Mouse (Mus musculus): ENCODE measurements around the gene Samd10. TPM values are rescaled to one million over a fixed set of nuclear protein-coding genes. Genes with fewer than 3 reads are reported as not detected.

Gene Samd10
- polyA plus RNA-seq, 1 experiment from 2014 or later: 27.8 TPM

- no peak overlapping the region for H3K4me3 ChIP-seq (ENCODE audit: low read depth, low read length)
- peak overlapping the region; percentile 89 for H3K4me2 ChIP-seq
- H3K4me1 ChIP-seq (ENCODE audit: insufficient read depth): peaks cover 5% of the 10 kb centered on the region; the same call in 1 of the 2 replicates
- H3K36me3 ChIP-seq (ENCODE audit: insufficient read depth): 0 out of 2 replicates have a peak, but pooled peaks cover 7% of the 10 kb centered on the region
- TF ChIP-seq CTCF (IDR thresholded peaks at IDR 0.05; ENCODE audit: low read depth): 0 out of 2 replicates have a peak, but pooled peaks have one; percentile 16
- H3K9me3 ChIP-seq (ENCODE audit: low read depth, low read length): no peaks in the 10 kb centered on the region
- peaks cover 12% of the 10 kb centered on the region for H3K27me3 ChIP-seq (ENCODE audit: insufficient read depth, low read length)
- peak; percentile 31 for DNase-seq
- no peak overlapping the region for H3K27ac ChIP-seq (ENCODE audit: low read depth)
- no peak for ATAC-seq (ENCODE audit: insufficient read depth)
- 59% methylated on average over 7 of the region's 7 CpGs for WGBS
- no peak overlapping the region for H3K9ac ChIP-seq
Observed at GRCm38 (mm10) chr2:181597378-181598061, 1.5 kb downstream of the Samd10 start.

DNA sequence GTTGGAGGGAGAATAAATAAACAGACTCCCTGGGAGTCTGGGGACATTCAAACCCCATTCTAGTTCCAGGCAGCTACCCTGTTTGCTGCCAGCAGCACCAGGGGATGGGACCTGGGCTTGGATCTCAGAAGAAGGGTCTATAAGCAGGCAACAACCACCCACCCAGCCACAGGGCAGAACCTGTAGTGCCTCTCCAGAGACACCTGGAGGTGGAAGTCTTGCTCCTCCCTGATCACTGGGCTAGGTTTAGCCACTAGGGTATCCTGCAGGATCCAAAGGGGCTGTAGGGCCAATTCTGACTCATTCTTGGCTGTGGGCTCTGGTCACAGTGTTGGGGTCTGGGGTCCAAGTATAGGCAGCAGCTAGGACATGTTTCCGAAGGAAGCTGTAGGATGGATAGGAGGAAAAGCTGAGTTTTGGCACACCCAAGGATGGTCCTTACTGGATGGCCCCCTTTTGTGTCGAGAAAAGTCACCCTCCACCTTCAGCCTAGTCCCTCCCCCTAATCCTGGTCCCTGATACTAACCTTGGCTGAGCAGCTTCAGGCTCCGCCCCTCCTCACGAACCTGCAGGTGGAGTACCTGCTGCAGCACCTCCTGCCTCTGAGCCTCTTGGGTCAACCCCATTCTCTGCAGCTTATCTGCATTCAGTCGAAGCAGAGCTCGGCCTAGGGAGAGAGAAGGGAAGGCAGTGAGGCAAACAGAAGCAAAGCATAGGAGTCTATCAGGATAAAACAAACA, 2.6 kb downstream of the Samd10 start:
- WGBS: 32% methylated on average over 6 of the region's 6 CpGs
- H3K9ac ChIP-seq: no peak overlapping the region
- ATAC-seq (ENCODE audit: insufficient read depth): no peak
- no peak for DNase-seq
- no peaks in the 10 kb centered on the region for H3K4me1 ChIP-seq (ENCODE audit: insufficient read depth)
- 0 out of 2 replicates have a peak, but pooled peaks cover 7% of the 10 kb centered on the region for H3K36me3 ChIP-seq (ENCODE audit: insufficient read depth)
- no peak overlapping the region for H3K27ac ChIP-seq (ENCODE audit: low read depth)
- no peaks in the 10 kb centered on the region for H3K9me3 ChIP-seq (ENCODE audit: low read depth, low read length)
- peaks cover 12% of the 10 kb centered on the region for H3K27me3 ChIP-seq (ENCODE audit: insufficient read depth, low read length)
- no peak for TF ChIP-seq CTCF (IDR thresholded peaks at IDR 0.05; ENCODE audit: low read depth)
- no peak overlapping the region for H3K4me3 ChIP-seq (ENCODE audit: low read depth, low read length)
- no peak overlapping the region for H3K4me2 ChIP-seq

DNA sequence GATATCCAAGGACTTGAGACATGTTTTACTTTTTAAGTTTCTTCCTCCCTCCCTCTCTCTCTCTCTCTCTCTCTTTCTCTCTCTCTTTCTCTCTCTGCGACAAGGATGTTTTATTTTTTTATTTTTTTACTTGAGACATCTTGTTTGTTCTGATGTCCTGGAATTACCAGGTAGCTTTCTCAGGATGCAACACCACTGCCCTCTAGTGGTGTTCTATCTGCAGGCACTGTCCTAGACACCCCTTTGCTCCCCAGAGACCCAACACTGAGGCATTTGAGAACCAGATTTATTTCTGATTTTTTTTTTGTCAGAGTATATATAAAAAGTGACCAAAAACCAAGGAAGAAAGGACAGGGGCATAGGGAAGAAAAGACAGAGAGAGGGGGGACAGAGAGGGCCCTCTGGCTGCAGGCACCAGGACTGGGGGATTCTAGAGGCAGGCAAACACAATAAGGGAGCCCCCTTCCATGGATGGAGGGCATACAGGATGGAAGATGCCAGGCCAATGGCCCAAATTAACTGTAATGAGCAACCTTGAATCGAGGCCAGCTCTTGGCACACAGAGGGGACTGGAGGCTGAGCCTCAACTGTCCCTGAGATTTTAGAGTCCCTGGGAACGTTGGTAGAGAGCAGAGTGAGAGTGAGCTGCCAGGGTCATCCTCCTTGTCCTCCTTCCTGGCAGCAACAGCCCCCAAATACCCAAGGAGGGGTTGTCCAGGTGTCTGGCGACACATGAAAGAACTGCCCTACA, 3.9 kb downstream of the Samd10 start:
- H3K36me3 ChIP-seq (ENCODE audit: insufficient read depth): peaks cover 13% of the 10 kb centered on the region
- H3K4me1 ChIP-seq (ENCODE audit: insufficient read depth): no peaks in the 10 kb centered on the region
- H3K27me3 ChIP-seq (ENCODE audit: insufficient read depth, low read length): peaks cover 12% of the 10 kb centered on the region
- TF ChIP-seq CTCF (IDR thresholded peaks at IDR 0.05; ENCODE audit: low read depth): peak; percentile 66
- no peaks in the 10 kb centered on the region for H3K9me3 ChIP-seq (ENCODE audit: low read depth, low read length)
- ATAC-seq (ENCODE audit: insufficient read depth) (no peak), DNase-seq (peak; percentile 75)
- WGBS: 58% methylated on average over 4 of the region's 4 CpGs
- H3K9ac ChIP-seq: no peak overlapping the region
- no peak overlapping the region for H3K4me2 ChIP-seq
- H3K27ac ChIP-seq (ENCODE audit: low read depth): no peak overlapping the region
- H3K4me3 ChIP-seq (ENCODE audit: low read depth, low read length): no peak overlapping the region

DNA sequence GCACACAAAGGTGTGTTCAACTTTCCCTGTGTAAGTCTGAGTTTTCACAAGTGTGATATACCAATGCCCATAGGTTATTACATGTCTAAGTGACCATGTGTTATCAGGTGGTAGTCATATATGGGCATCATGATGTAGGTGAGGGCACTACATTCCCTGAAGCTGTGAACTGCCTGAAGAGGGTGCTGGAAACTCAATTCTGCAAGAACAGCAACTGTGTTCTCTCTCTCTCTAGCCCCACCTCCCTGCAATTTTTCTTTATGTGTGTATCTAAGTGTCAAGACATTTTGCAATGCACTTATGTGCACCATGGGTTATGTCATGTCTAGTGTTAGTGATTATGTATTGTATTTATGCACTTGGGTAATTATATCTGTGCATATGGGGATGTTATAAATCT, 5.1 kb downstream of the Samd10 start:
- Histone ChIP-seq H3K9me3 (ENCODE audit: low read depth, low read length) (no peaks in the 10 kb centered on the region), H3K4me2 (no peak overlapping the region), H3K27ac (ENCODE audit: low read depth) (no peak overlapping the region), H3K27me3 (ENCODE audit: insufficient read depth, low read length) (peaks cover 8% of the 10 kb centered on the region), H3K4me3 (ENCODE audit: low read depth, low read length) (no peak overlapping the region), H3K9ac (no peak overlapping the region), H3K36me3 (ENCODE audit: insufficient read depth) (peaks cover 24% of the 10 kb centered on the region), H3K4me1 (ENCODE audit: insufficient read depth) (no peaks in the 10 kb centered on the region)
- DNase-seq (no peak), ATAC-seq (ENCODE audit: insufficient read depth) (no peak)
- TF ChIP-seq CTCF (IDR thresholded peaks at IDR 0.05; ENCODE audit: low read depth): no peak

- 2% methylated on average over 6 of the region's 6 CpGs for WGBS
- Histone ChIP-seq H3K9ac (peak overlapping the region; percentile 91), H3K36me3 (ENCODE audit: insufficient read depth) (peaks cover 33% of the 10 kb centered on the region), H3K4me2 (peak overlapping the region; percentile 84), H3K4me3 (ENCODE audit: low read depth, low read length) (peak overlapping the region; percentile 96), H3K4me1 (ENCODE audit: insufficient read depth) (no peaks in the 10 kb centered on the region), H3K27ac (ENCODE audit: low read depth) (peak overlapping the region; percentile 82), H3K9me3 (ENCODE audit: low read depth, low read length) (no peaks in the 10 kb centered on the region), H3K27me3 (ENCODE audit: insufficient read depth, low read length) (no peaks in the 10 kb centered on the region)
- TF ChIP-seq CTCF (IDR thresholded peaks at IDR 0.05; ENCODE audit: low read depth): no peak
- ATAC-seq (ENCODE audit: insufficient read depth) (peak; percentile 48), DNase-seq (peak; percentile 70)
Observed at GRCm38 (mm10) chr2:181593042-181593421, 6.0 kb downstream of the Samd10 start.

DNA sequence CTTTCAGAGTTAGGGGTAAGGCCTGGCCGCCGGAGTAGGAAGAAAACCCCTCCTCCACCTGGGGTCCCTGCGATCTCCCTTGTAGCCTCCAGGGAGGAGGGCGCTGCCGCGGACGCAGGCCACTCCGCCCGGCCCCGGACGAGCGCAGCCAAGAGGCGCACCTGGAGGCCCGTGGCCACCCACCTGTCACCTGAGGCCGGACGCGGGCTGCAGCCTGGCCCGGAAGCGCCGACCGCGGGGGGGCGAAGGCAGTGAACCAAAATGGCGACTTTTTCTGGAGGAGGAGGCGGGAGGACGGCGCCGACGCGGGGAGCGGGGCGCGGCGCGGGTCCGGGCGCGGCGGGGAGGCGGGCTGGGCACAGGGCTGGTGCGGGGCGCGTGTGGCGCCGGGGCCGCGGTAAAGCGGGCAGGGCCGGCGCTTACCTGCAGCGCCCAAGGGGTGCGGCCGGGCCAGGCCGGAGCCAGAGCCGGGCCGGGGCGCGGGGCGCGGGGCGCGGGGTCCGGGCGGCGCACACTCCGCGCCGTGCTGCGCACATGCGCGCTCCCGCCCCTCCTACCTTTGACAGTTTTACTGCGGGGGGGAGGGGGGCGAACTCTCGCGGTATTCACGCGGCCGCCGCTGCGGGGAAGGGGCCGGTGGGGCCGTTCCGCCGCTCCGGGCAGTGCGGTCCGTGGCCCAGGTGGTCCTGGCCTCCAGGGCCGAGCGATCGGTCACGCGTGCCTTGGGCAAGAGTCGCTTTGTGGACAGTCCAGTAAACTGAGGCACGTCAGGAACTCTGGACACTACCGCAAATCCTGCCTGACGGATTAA, 6.6 kb downstream of the Samd10 start, which contains the start of gene Zfp512b:
TSS of gene Zfp512b (minus strand) at position 573 of the 811 bp plus-strand sequence.
- TF ChIP-seq CTCF (IDR thresholded peaks at IDR 0.05; ENCODE audit: low read depth): no peak
- ATAC-seq (ENCODE audit: insufficient read depth) (peak; percentile 81), DNase-seq (peak; percentile 83)
- Histone ChIP-seq H3K9me3 (ENCODE audit: low read depth, low read length) (no peaks in the 10 kb centered on the region), H3K4me3 (ENCODE audit: low read depth, low read length) (peak within 1 kb of the TSS; percentile 96), H3K27ac (ENCODE audit: low read depth) (peak within 1 kb of the TSS; percentile 82), H3K27me3 (ENCODE audit: insufficient read depth, low read length) (no peaks in the 10 kb centered on the region), H3K9ac (peak within 1 kb of the TSS; percentile 91), H3K36me3 (ENCODE audit: insufficient read depth) (peaks cover 38% of the 10 kb centered on the region), H3K4me2 (peak within 1 kb of the TSS; percentile 84), H3K4me1 (ENCODE audit: insufficient read depth) (no peaks in the 10 kb centered on the region)
- WGBS: under 1% methylated on average over 81 of the region's 97 CpGs

Data from lung, embryonic 14.5 days (tissue).